Mouse (Mus musculus) brain, embryonic 14.5 days (tissue): Measurements from ENCODE around the gene Stard13. TPM values are rescaled to one million over a fixed set of nuclear protein-coding genes. Genes with fewer than 3 reads are reported as not detected.

Experiments
- DNase-seq: peaks from one replicate; pipeline ENCODE4 v3.0.0-alpha.2; 2011; ENCODE audit warnings: low read depth
- CTCF ChIP-seq: fragments of 200-500 bp; IDR thresholded peaks from 2 replicates; pipeline ENCODE4 v1.5.1; 2012; ENCODE audit warnings: inconsistent platforms, mild to moderate bottlenecking, moderate library complexity, borderline replicate concordance; ENCODE audit not compliant: insufficient read depth, insufficient read length; ENCODE audit errors: extremely low read depth
- POLR2A ChIP-seq: fragments of 200-500 bp; IDR thresholded peaks from 2 replicates; pipeline ENCODE4 v1.6.1; 2012; ENCODE audit warnings: mild to moderate bottlenecking, inconsistent platforms, borderline replicate concordance; ENCODE audit not compliant: poor library complexity, insufficient read depth, insufficient read length, severe bottlenecking; ENCODE audit errors: extremely low read depth
- polyA plus RNA-seq: library from polyadenylated mRNA; depleted of rRNA; stranded (reverse); fragments of >200 nt; gene quantifications from 2 replicates; pipeline ENCODE4 v1.2.3, GENCODE M21; 2012

The Stard13 gene
- polyA plus RNA-seq, 1 experiment = 6.6 TPM

DNA sequence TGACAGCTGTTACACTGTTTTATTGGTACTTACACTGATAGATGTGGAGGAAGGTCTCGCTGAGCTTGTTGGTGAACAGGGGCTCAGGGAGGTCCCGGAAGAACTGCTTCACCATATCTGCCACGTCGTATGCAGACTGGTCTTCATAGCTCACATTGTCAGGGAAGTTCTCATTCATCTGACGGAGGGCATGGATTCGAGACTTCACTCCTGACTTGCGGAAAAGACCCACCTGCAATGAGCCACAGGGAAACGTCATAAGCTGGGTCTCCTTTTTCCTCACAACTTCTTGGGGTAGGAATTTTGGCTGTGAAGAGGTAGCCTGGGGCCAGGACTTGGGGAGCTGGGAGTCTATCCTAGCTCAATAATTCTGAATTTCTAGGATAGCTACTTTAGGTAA lies 181.3 kb downstream of the Stard13 start:
- DNase-seq = no peak
- no peak for TF ChIP-seq POLR2A
- no peak for TF ChIP-seq CTCF

DNA sequence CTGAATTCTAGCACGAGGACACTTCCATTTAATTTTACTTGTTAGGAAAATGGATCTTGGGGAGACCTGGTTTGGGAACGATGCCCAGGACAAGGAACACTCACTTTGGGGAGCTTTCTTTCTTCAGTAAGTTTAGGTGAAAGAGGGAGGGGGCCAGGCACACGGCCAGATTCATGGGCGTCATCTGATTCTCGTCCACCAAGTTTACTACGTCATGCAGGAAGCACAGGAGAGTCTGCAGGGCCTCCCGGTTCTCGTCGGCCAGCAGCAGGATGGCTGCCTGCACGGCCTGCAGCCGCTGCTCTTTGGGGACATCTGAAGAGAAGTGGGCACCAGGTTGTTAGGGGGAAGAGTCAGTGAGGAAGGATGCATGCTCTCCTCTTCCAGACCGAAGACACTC lies 186.1 kb downstream of the Stard13 start:
- DNase-seq = no peak
- TF ChIP-seq CTCF (no peak), POLR2A (no peak)

DNA sequence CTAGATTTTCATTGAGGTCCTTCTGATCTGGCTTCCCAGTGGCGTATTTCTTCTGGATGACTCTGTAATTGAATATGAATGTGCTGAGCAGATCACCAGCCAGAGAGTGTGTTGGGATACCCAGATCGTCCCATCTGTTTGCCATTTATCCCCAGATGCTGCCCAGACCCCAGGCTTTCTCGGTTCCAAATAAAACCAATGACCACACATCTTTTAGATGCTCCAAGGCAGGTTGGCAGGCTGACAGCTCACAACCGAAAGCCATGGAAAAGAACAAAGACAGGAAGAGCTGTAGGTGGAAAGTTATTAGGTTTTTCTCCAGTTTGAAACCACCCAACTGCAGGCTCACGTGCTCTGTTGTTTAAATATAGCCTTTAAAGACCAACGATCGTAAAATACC lies 186.7 kb downstream of the Stard13 start:
- no peak for DNase-seq

DNA sequence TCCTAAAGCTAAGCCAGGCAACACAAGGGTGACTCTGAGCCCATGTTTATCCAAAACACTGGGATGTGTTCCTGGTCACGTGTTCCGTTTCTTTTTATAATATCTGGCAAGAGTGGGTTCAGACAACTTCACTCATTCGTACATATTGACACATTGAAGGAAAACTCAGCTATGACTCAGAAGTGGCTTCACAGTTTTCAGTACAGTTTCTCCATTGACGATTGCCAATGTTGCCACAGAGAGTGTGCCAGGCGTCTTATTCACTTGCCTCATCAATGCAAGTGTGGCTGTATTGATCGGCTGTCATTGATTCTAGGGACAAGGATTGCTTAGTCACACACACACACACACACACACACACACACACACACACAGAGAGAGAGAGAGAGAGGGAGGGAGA lies 187.5 kb downstream of the Stard13 start:
- no peak for DNase-seq
- TF ChIP-seq CTCF (no peak), POLR2A (no peak)

More for the DNA sequence above, 186.7 kb downstream of the Stard13 start:
- TF ChIP-seq CTCF (no peak), POLR2A (no peak)

DNA sequence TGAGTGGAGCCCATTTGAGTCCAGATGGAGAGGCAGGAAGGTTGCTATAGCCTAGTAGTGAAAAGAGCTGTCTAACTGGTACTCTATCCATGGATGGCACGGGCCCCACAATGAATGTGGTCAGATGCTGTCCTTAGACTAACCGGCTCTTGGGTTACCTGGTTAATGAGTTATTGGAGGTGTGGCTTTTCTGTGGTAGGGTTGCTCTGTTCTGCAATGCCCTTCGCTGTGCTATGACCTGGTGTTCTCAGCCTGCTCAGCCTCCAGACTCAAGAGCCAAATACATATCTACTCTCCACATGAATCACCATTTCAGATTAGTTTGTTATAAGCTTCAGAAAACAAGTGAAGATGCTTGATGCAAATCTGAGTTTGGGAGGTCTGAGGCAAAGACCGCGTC lies 190.7 kb downstream of the Stard13 start:
- no peak for TF ChIP-seq CTCF
- TF ChIP-seq POLR2A = no peak
- no peak for DNase-seq

DNA sequence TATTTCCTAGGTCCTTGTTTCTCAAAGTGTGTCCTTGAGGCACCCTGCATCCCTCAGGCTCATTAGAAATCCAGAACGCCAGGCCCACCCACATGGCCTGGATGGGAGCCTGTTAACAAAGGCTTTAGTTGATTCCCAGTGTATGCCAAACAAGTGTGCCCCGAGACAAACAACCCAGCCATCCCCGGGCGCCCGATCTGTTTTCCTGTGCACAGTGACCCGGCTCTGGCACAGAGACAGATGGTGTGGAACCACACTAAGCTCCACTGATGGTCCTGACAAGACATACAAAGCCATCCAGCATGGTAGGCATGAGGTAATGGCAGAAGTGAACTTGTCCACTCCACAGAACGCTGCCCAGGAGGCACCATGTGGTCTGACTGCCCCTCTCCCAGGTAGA lies 195.8 kb downstream of the Stard13 start:
- TF ChIP-seq CTCF (no peak), POLR2A (no peak)
- DNase-seq = peak; percentile 41

DNA sequence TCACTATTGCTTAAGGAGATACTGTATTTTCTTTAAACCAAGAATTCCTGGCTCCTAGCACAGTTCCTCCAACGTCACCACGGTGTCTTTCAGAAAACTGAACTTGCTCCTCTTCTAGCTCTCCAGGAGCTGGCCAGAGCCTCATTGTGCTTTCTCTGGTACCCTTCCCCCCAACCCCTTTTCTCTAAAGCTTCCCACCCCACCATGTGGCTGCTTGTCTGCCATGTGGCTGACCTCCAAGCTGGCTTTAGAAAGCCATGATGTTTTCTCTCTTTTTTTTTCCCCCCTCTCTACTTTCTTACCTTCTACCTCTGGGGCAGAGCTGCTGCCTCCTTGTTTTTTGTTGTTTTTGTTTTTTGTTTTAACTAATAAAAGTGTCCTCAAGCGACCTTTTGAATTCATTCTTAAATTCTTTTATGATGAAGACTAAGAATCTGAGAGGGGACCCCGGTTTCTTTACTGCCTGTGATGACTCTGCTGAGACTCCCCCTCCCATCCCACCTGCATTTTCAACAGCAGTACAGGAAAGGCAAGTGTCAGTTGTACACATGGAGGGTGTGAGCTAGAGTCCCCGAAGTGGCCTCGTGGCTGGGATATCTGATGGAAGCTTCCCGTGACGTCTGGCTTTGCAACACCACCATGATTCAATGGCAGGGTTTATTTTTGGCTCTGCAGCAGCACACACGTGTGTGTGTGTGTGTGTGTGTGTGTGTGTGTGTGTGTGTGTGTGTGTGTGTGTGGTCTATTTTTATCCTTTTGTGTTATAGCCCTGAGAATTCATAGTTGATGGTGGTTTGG lies 198.7 kb downstream of the Stard13 start:
- DNase-seq = peak; percentile 43
- no peak for TF ChIP-seq POLR2A
- TF ChIP-seq CTCF = no peak

DNA sequence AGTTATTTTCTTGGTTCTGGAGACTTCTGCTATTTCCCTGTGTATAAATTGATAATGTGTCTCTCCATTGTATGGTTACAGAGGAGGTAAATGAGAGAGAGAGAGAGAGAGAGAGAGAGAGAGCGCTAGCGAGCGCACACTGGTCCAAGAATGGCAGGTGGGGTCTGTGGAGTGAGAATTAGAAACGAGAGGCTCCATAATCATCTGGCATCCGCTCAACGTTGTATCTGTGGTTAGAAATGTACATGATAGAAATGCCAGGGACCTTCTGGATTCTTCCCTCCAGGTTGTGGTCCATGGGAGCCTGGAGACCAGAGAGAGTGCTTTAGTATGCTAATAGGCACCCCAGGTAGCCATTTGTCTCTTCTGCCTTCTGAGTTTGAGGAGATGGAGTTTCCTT lies 204.7 kb downstream of the Stard13 start:
- peak; percentile 79 for DNase-seq

DNA sequence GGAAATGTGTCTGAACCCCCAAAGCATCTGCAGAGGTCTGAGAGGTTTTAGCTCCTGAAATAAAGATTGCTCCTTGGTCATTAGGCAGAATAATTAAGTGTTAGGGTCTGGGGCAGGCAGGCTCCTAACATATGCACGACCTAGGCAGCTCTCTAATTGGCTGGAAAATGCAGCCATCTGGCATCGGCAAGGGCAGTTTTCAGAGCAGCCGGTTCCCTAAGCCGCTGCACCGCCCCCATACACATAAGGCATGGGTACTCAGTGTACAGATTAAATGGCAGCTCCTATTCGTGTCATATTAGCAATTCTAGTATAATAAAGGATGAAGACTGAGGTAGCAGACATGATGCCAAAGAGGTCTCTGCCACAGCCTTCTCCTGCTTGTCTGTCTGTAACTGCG lies 206.5 kb downstream of the Stard13 start:
- DNase-seq = peak; percentile 93
- no peak for TF ChIP-seq CTCF
- no peak for TF ChIP-seq POLR2A

More for the DNA sequence above, 204.7 kb downstream of the Stard13 start:
- TF ChIP-seq CTCF (no peak), POLR2A (no peak)

DNA sequence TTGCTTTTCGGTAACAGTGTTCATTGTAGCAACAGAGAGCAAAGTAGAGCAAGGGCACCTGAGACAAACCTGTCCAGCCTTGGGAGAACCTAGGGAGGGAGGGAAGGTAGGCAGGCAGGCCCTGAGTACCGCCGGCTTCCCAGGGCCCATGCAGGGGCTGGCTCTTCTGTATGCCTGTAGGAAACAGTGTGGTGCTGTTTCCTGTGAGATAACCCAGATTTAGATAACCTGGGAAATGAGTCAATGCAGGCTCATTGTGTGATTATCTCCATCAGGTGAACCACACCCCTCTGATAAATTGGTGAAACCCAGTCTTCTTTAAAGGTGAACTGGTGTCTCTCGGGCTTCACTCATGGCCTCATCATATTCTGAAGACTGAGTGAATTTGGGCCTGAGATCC lies 207.6 kb downstream of the Stard13 start:
- no peak for DNase-seq
- TF ChIP-seq POLR2A = no peak
- no peak for TF ChIP-seq CTCF

DNA sequence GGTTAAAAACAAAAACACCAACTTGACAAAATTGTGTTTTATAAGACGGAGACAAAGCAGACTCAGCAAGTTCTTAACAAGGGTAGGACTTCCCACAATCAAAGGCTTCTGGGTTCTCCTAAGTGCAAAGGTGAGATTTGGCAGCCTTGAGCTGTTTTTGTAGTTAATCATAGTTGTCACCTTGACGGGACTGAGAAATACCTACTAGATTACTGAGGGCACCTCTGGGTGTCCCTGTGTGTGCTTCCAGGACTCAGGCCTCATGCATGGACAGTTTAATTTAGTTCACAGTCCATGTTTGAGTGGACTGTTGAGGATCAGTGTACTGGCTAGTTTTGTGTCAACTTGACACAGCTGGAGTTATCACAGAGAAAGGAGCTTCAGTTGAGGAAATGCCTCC lies 209.2 kb downstream of the Stard13 start:
- no peak for TF ChIP-seq POLR2A
- no peak for TF ChIP-seq CTCF
- no peak for DNase-seq

DNA sequence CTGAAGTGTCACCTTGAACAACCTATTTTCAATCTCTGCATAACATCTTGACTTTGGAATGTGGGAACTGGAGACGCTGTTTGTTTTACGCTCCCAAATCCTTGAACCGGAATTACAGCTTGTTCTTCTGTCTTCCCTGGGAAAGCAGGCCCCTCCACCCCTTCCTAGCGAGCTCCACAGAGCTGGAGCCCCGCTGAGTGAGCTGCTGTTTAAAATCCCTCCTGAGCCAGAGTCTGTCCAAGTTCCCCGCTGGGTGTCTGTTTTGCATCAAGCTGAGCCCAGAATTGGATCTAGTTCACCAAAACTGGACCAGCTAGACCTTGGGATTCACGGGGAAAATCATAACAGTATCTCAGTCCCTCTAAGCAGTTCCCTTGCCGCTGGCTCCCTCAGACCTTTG lies 210.2 kb downstream of the Stard13 start:
- peak; percentile 66 for DNase-seq
- TF ChIP-seq POLR2A (no peak), CTCF (no peak)
